Mouse (Mus musculus) kidney, embryonic 14.5 days (tissue): ENCODE results near the gene Tbc1d5. TPM values are rescaled to one million over a fixed set of nuclear protein-coding genes. Genes with fewer than 3 reads are reported as not detected.

Experiments
- ATAC-seq: fragments of 200-750 bp; cut with Nextera tagmentation; 2 replicates; pipeline ENCODE4 v1.8.0; 2017; ENCODE audit warnings: moderate number of reproducible peaks, mild to moderate bottlenecking, moderate TSS enrichment, moderate library complexity; ENCODE audit not compliant: low FRiP score, low TSS enrichment
- H3K27ac ChIP-seq: fragments of 300-500 bp; sonication (generic); 2 replicates; pipeline ENCODE4 v1.5.1; 2014; ENCODE audit warnings: low read depth, mild to moderate bottlenecking, low read length, moderate library complexity, mixed read lengths
- H3K27me3 ChIP-seq: fragments of 300-500 bp; sonication (generic); 2 replicates; pipeline ENCODE4 v1.6.1; 2014; ENCODE audit warnings: mild to moderate bottlenecking, low read length; ENCODE audit not compliant: control insufficient read depth, insufficient read depth
- H3K36me3 ChIP-seq: fragments of 300-500 bp; sonication (generic); 2 replicates; pipeline ENCODE4 v1.6.1; 2014; ENCODE audit warnings: low read length, mixed read lengths; ENCODE audit not compliant: control insufficient read depth, insufficient read depth
- H3K4me1 ChIP-seq: fragments of 300-500 bp; sonication (generic); 2 replicates; pipeline ENCODE4 v1.6.1; 2014; ENCODE audit warnings: low read length, mixed read lengths; ENCODE audit not compliant: control insufficient read depth, insufficient read depth
- H3K4me2 ChIP-seq: fragments of 300-500 bp; sonication (generic); replicated peaks from 2 replicates; pipeline ENCODE4 v1.6.1; 2014; ENCODE audit warnings: low read depth, mild to moderate bottlenecking, low read length
- H3K4me3 ChIP-seq: fragments of 300-500 bp; sonication (generic); 2 replicates; pipeline ENCODE4 v1.5.1; 2014; ENCODE audit warnings: mild to moderate bottlenecking, low read length
- H3K9ac ChIP-seq: fragments of 300-500 bp; sonication (generic); 2 replicates; pipeline ENCODE4 v1.6.1; 2014; ENCODE audit warnings: low read depth, mild to moderate bottlenecking, low read length, moderate library complexity
- H3K9me3 ChIP-seq: fragments of 300-500 bp; sonication (generic); 2 replicates; pipeline ENCODE4 v1.6.1; 2016; ENCODE audit warnings: low read length; ENCODE audit not compliant: control insufficient read depth
- WGBS: fragments of 180-500 bp; shearing (Covaris S2); extraction: QIAGEN DNeasy Blood & Tissue Kit; methylation state at CpG from one replicate; pipeline ENCODE4 v1.1.7; 2014; 5-methylcytosine and 5-hydroxymethylcytosine counted together
- polyA plus RNA-seq: library from polyadenylated mRNA; unstranded; fragments of >200 nt; fragmentation: Nextera tagmentation; extraction: Ambion mirVana; gene quantifications from 2 replicates; pipeline ENCODE4 v1.2.1, GENCODE M21; 2014

The Tbc1d5 gene
- polyA plus RNA-seq, 1 experiment from 2014 or later = 12.2 TPM

DNA sequence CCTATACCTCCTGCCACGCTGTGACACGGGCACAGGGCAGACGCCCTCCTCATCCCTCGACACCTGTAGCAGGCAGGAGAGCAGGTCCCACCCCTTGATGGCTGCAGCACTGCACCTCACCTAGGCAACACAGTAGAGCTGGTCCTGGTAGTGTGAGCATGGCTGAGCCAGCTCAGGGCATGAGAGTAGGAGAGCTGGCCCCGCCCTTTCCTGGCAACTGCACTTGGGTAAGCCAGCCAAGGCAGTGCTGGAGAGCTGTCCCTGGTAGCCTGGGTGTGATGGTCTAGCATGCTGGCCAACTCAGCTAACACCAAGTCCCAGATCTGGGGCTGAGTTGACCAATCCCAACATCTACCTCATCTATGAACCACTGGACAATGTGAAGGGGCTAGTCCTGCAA, 19.9 kb downstream of the Tbc1d5 start:
- Histone ChIP-seq H3K4me2 (no peak overlapping the region), H3K27ac (no peak overlapping the region), H3K36me3 (no peaks in the 10 kb centered on the region), H3K4me1 (no peaks in the 10 kb centered on the region), H3K9ac (no peak overlapping the region), H3K27me3 (no peaks in the 10 kb centered on the region), H3K4me3 (no peak overlapping the region), H3K9me3 (no peaks in the 10 kb centered on the region)
- ATAC-seq = no peak
- WGBS = 89% methylated on average over 5 of the region's 5 CpGs

DNA sequence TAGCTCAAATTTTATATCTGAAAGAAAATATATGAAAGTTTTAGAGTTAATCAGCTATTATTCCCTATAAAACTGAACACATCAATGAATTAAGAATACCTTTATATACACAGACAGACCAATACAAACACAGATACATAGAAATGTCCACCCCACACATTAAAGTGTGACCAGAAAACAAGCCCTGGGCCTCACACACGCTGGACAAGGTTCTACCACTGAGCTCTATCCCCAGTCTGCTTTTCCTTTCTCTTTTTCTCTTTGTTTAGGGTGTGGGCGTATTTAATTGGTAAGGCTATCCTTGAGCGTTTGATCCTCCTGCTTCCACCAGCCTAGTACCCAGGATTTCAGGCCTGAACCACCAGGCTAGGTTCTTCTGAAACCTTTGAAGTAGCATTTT, 28.2 kb downstream of the Tbc1d5 start:
- Histone ChIP-seq H3K9ac (no peak overlapping the region), H3K4me3 (no peak overlapping the region), H3K9me3 (no peaks in the 10 kb centered on the region), H3K27me3 (no peaks in the 10 kb centered on the region), H3K4me1 (no peaks in the 10 kb centered on the region), H3K36me3 (no peaks in the 10 kb centered on the region), H3K4me2 (no peak overlapping the region), H3K27ac (no peak overlapping the region)
- WGBS = 47% methylated on average over 3 of the region's 3 CpGs
- no peak for ATAC-seq

DNA sequence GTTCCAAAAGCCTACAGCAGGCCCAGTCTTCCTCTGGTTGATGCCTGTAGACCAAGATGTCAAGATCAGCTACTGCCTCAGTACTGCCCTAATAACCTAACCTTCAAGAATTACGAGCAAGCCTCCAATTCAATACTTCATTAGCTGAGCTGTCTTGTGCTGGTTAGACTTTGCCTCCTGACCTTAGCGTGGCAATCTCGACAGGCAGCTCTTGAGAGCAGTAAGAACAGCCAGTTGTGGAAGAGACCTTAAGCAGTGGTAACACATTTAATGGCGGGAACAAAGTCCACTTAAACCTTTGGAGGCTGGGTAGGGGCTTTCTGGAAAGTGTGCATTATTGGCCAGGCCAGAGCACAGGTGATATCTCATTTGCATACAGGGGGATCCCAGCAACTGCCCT, 34.2 kb downstream of the Tbc1d5 start:
- no peaks in the 10 kb centered on the region for H3K4me1 ChIP-seq
- H3K9ac ChIP-seq = no peak overlapping the region
- H3K4me2 ChIP-seq = no peak overlapping the region
- no peak for ATAC-seq
- WGBS = 98% methylated on average over 4 of the region's 4 CpGs
- no peaks in the 10 kb centered on the region for H3K27me3 ChIP-seq
- no peaks in the 10 kb centered on the region for H3K36me3 ChIP-seq
- H3K9me3 ChIP-seq = no peaks in the 10 kb centered on the region
- H3K27ac ChIP-seq = no peak overlapping the region
- H3K4me3 ChIP-seq = no peak overlapping the region

DNA sequence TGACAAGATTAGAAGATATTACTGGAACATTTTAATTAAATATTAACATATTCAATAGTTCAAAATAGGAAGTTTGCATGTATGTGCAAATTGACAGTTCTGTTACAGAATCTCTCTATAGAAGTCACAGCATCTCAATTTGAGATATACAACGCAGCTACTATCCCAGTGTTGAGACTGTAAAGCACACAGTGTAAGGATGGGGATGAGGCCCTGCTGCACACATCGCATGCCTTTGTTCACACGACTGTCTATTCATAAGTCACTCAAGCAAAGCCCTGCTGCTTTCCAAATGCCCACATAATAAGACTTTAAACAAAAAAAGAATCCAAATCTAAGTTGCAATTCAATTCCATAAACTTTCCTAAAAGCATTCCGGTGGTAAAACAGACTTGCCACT, 37.1 kb downstream of the Tbc1d5 start:
- H3K27ac ChIP-seq = no peak overlapping the region
- no peak for ATAC-seq
- WGBS = 82% methylated on average over 4 of the region's 4 CpGs

DNA sequence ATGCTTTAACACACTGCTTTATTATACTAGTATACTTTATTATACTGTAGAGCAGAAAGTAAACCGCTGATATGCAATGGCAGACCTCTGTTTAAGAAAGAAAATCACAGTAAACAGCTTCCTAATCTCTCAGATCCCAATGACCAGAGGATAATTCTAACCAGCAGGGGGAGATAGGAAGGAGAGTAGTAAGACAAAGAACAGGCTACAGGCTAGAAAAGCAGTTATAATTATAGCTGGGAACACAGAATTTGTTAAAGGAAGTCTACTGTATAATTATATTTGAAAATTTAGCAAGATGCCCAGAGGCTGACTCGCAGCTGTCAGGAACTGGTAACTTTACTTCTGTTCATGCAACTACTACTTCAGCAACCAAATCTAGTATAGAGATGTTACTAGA, 68.0 kb downstream of the Tbc1d5 start:
- Histone ChIP-seq H3K4me3 (no peak overlapping the region), H3K9ac (no peak overlapping the region), H3K27ac (no peak overlapping the region), H3K36me3 (no peaks in the 10 kb centered on the region), H3K9me3 (no peaks in the 10 kb centered on the region), H3K27me3 (no peaks in the 10 kb centered on the region), H3K4me2 (no peak overlapping the region), H3K4me1 (no peaks in the 10 kb centered on the region)
- 69% methylated on average over 2 of the region's 2 CpGs for WGBS
- ATAC-seq = no peak

More for the DNA sequence above, 37.1 kb downstream of the Tbc1d5 start:
- Histone ChIP-seq H3K27me3 (no peaks in the 10 kb centered on the region), H3K9me3 (no peaks in the 10 kb centered on the region), H3K36me3 (no peaks in the 10 kb centered on the region), H3K4me1 (no peaks in the 10 kb centered on the region), H3K9ac (no peak overlapping the region), H3K4me3 (no peak overlapping the region), H3K4me2 (no peak overlapping the region)

DNA sequence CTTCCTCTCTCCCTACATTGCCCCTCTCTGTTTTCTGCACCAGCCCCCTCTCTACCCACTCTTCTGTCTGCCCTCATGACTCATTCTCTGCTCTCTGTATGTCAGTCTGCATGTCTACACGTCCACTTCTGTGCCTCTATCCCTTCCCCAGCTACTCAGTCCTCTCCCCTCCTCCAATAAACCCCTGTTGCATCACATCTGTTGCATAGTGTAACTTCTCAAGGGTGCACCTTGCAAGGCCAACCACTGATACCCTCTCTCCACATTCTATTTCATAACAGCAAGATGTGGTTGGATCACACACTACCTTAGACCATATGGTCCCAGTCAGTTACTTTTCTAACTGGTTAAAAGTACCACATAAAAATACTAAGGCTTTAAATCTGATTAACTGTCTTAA, 74.9 kb downstream of the Tbc1d5 start:
- H3K4me3 ChIP-seq = no peak overlapping the region
- no peaks in the 10 kb centered on the region for H3K4me1 ChIP-seq
- 75% methylated on average over 1 of the region's 1 CpGs for WGBS
- ATAC-seq = no peak
- H3K9ac ChIP-seq = no peak overlapping the region
- H3K27ac ChIP-seq = no peak overlapping the region
- no peaks in the 10 kb centered on the region for H3K9me3 ChIP-seq
- no peaks in the 10 kb centered on the region for H3K27me3 ChIP-seq
- no peaks in the 10 kb centered on the region for H3K36me3 ChIP-seq
- no peak overlapping the region for H3K4me2 ChIP-seq

DNA sequence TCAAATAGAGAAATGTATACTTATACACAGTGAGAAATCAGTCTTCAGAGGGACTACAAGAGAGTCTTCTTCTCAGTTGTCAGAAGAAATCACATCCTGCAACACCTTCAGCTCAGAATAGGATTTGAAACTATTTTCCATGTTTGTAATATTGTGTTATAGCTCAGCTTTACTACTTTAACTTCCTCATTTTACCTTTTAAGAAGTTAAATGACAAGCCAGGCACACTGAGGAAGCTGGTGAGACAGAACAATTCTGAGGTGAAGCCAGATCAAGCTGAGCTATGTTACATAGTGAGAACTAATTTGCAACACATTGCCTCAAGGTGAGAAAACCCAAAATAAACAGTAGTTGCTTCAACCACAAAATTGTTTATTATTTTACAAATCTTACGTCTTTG, 135.3 kb downstream of the Tbc1d5 start:
- Histone ChIP-seq H3K4me3 (no peak overlapping the region), H3K36me3 (no peaks in the 10 kb centered on the region), H3K4me1 (no peaks in the 10 kb centered on the region), H3K4me2 (no peak overlapping the region), H3K9ac (no peak overlapping the region), H3K27me3 (no peaks in the 10 kb centered on the region), H3K9me3 (no peaks in the 10 kb centered on the region), H3K27ac (no peak overlapping the region)
- 75% methylated on average over 1 of the region's 1 CpGs for WGBS
- ATAC-seq = no peak

DNA sequence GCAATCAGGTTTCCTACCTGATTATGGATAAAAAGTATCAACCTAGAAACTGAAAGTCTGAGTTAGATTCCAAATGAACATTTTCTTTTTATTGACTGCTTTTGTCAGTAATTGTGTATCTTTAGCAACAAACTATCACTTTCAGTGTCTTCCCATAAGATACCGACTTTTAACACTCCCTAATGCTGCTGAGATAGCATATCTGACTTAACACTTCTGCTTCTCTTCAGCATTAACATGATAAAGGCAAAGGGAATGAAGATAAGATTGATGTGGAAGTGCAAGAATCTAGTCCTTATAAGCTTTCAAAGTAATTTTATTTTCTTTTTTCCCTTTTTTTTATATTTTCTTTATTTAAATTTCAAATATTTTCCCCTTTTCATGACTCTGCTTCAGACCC, 138.3 kb downstream of the Tbc1d5 start:
- no peak for ATAC-seq
- Histone ChIP-seq H3K4me2 (no peak overlapping the region), H3K27me3 (no peaks in the 10 kb centered on the region), H3K36me3 (no peaks in the 10 kb centered on the region), H3K4me1 (no peaks in the 10 kb centered on the region), H3K27ac (no peak overlapping the region), H3K9ac (no peak overlapping the region), H3K9me3 (no peaks in the 10 kb centered on the region), H3K4me3 (no peak overlapping the region)
- 68% methylated on average over 1 of the region's 1 CpGs for WGBS

DNA sequence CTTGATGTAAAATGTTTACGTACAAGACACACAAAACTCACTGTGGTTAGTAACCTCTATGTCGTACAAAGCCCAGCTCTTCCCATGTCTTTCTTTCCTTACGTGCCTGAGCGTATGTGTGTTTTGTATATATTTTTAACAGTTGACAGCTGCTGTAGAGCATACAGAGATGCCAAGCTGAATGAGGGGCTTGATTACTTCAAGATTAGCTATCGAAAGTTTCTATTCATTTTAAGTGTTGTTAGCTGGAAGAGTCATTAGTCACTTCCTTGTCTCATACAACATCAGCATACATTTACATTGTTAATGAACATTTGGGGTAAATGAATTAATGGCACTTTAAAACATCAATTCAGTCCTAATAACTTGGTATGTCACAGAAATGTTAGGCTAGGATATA, 155.9 kb downstream of the Tbc1d5 start:
- no peak overlapping the region for H3K4me2 ChIP-seq
- no peak overlapping the region for H3K4me3 ChIP-seq
- no peaks in the 10 kb centered on the region for H3K4me1 ChIP-seq
- no peak overlapping the region for H3K27ac ChIP-seq
- no peaks in the 10 kb centered on the region for H3K27me3 ChIP-seq
- no peaks in the 10 kb centered on the region for H3K9me3 ChIP-seq
- ATAC-seq = no peak
- no peak overlapping the region for H3K9ac ChIP-seq
- 91% methylated on average over 5 of the region's 5 CpGs for WGBS
- H3K36me3 ChIP-seq = no peaks in the 10 kb centered on the region

DNA sequence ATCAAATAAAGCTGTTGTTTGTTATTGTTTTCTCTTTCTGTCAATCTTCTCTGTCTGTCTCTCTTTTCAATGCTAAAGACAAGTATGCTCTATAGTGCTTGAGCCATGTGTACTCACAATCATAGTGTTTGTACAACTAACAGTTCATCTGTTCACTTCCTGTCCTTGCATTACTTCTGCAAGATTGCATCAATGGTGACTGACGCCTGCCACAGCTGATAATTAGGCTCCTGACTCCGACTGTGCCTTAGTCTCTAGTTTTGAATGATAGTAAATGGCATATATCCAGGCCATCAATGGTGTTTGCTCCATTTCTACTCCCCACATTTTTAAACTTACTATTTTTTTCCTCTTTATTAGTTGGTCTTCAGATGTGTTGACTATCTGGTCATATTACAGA, 162.8 kb downstream of the Tbc1d5 start:
- no peak overlapping the region for H3K9ac ChIP-seq
- H3K36me3 ChIP-seq = no peaks in the 10 kb centered on the region
- H3K4me2 ChIP-seq = no peak overlapping the region
- no peak for ATAC-seq
- no peak overlapping the region for H3K27ac ChIP-seq
- no peaks in the 10 kb centered on the region for H3K27me3 ChIP-seq
- H3K9me3 ChIP-seq = no peaks in the 10 kb centered on the region
- no peaks in the 10 kb centered on the region for H3K4me1 ChIP-seq
- H3K4me3 ChIP-seq = no peak overlapping the region
- 81% methylated on average over 2 of the region's 2 CpGs for WGBS
